In genomic region chr5:34528724-34529123, GRCm38 (mm10) we compare ENCODE assay signal across 21 mouse cellular contexts. TPM values are rescaled to one million over a fixed set of nuclear protein-coding genes. Genes with fewer than 3 reads are reported as not detected.
A peak's percentile ranks its signal among the peaks of the same experiment; 100 is the strongest.
DNase-seq lines count a peak whose midpoint lies in the region; ATAC-seq and TF ChIP-seq lines count a peak whose summit lies in the region.
"Had no signal": no experiment of that assay in that cellular context is flagged by ENCODE, and none has a peak within 500 bp of the region (broad histone marks: within the 10 kb centered on the region; RNA-seq: fewer than 3 reads in every experiment).

No protein-coding gene starts in this region.

- TF ChIP-seq CTCF in small intestine, adult 2 months (IDR thresholded peaks at IDR 0.05; ENCODE audit: extremely low read depth, insufficient read length, insufficient replicate concordance, low read depth, low read length): no peak

- 71% methylated on average over 5 of the region's 5 CpGs for WGBS in liver, embryonic 13.5 days (ENCODE audit: insufficient replicate concordance)
- WGBS in liver, embryonic 12.5 days (ENCODE audit: insufficient replicate concordance): 74% methylated on average over 5 of the region's 5 CpGs
- 28% methylated on average over 5 of the region's 5 CpGs for WGBS in small intestine, adult 2 months
- WGBS in midbrain, embryonic 11.5 days: 84% methylated on average over 5 of the region's 5 CpGs

- H3K4me3 ChIP-seq in liver, embryonic 13.5 days (replicated peaks): no peak overlapping the region
- no peak overlapping the region for H3K4me3 ChIP-seq in liver, embryonic 12.5 days
- H3K4me3 ChIP-seq in small intestine, adult 2 months (ENCODE audit: low read depth, low read length): no peak overlapping the region
- H3K4me3 ChIP-seq in midbrain, embryonic 11.5 days (ENCODE audit: low read depth, low read length): no peak overlapping the region
- H3K4me3 ChIP-seq: forebrain, embryonic 12.5 days; heart, embryonic 12.5 days; hindbrain, embryonic 13.5 days; kidney, embryonic 15.5 days had no signal

- 0 out of 2 replicates have a peak, but pooled peaks have one; percentile 11 for ATAC-seq in frontal cortex, adult (ENCODE audit: low TSS enrichment)
- ATAC-seq in liver, embryonic 13.5 days (ENCODE audit: low read depth): no peak
- no peak for ATAC-seq in liver, embryonic 12.5 days
- ATAC-seq in midbrain, embryonic 11.5 days (ENCODE audit: low FRiP score): no peak
- ATAC-seq: inflammation-experienced regulatory T-cells, adult 6 months had no signal

- TF ChIP-seq POLR2A in small intestine, adult 2 months (IDR thresholded peaks at IDR 0.05; ENCODE audit: low read depth, low read length): no peak

- H3K4me2 ChIP-seq in liver, embryonic 13.5 days: no peak overlapping the region
- H3K4me2 ChIP-seq in liver, embryonic 12.5 days: no peak overlapping the region
- no peak overlapping the region for H3K4me2 ChIP-seq in midbrain, embryonic 11.5 days
- H3K4me2 ChIP-seq: forebrain, embryonic 12.5 days; heart, embryonic 12.5 days; hindbrain, embryonic 13.5 days; kidney, embryonic 15.5 days; lung, embryonic 14.5 days had no signal

- H3K4me1 ChIP-seq in liver, embryonic 13.5 days (replicated peaks): peaks cover 73% of the 10 kb centered on the region
- peaks cover 67% of the 10 kb centered on the region for H3K4me1 ChIP-seq in liver, embryonic 12.5 days
- peaks cover 43% of the 10 kb centered on the region for H3K4me1 ChIP-seq in small intestine, adult 2 months (ENCODE audit: control insufficient read depth, insufficient read depth, insufficient read length, low read length)
- H3K4me1 ChIP-seq in midbrain, embryonic 11.5 days (ENCODE audit: control insufficient read depth, insufficient read depth, low read length): no peaks in the 10 kb centered on the region

- no peak for DNase-seq in frontal cortex, postnatal 14 days (ENCODE audit: low spot score in 2 of 2)
- no peak for DNase-seq in liver, embryonic 13.5 days
- peak; percentile 40 for DNase-seq in brain, adult 2 months (ENCODE audit: low read depth, low spot score)
- DNase-seq in midbrain, embryonic 11.5 days (ENCODE audit: low spot score, missing footprints): no peak
- DNase-seq: adrenal gland, postnatal 36 days; cerebellum, adult 8-10 months; gastrocnemius, postnatal 25 days; heart, postnatal 14 days; layer of hippocampus, postnatal 36 days; lung, embryonic 14.5 days; lung, postnatal 36 days; thymus, adult 2 months had no signal

- H3K36me3 ChIP-seq in liver, embryonic 13.5 days: no peaks in the 10 kb centered on the region
- no peaks in the 10 kb centered on the region for H3K36me3 ChIP-seq in liver, embryonic 12.5 days
- H3K36me3 ChIP-seq in small intestine, adult 2 months (ENCODE audit: control insufficient read depth, insufficient read depth, low read length): no peaks in the 10 kb centered on the region
- no peaks in the 10 kb centered on the region for H3K36me3 ChIP-seq in midbrain, embryonic 11.5 days (ENCODE audit: control insufficient read depth, insufficient read depth, low read length)
- H3K36me3 ChIP-seq: forebrain, embryonic 12.5 days; G1E; heart, embryonic 12.5 days; hindbrain, embryonic 13.5 days; kidney, embryonic 15.5 days had no signal

- H3K9ac ChIP-seq in liver, embryonic 13.5 days: no peak overlapping the region
- no peak overlapping the region for H3K9ac ChIP-seq in liver, embryonic 12.5 days
- no peak overlapping the region for H3K9ac ChIP-seq in midbrain, embryonic 11.5 days (ENCODE audit: low read length)
- H3K9ac ChIP-seq: forebrain, embryonic 12.5 days; heart, embryonic 12.5 days; hindbrain, embryonic 13.5 days; kidney, embryonic 15.5 days; lung, embryonic 14.5 days had no signal

- H3K27me3 ChIP-seq in liver, embryonic 13.5 days: peaks cover 10% of the 10 kb centered on the region; the same call in 1 of the 2 replicates
- H3K27me3 ChIP-seq in liver, embryonic 12.5 days (replicated peaks): no peaks in the 10 kb centered on the region; the same call in 1 of the 2 replicates
- no peaks in the 10 kb centered on the region for H3K27me3 ChIP-seq in small intestine, adult 2 months (ENCODE audit: control insufficient read depth, insufficient read depth, low read length)
- H3K27me3 ChIP-seq in midbrain, embryonic 11.5 days (ENCODE audit: control insufficient read depth, insufficient read depth, low read length): peaks cover 4% of the 10 kb centered on the region
- H3K27me3 ChIP-seq: heart, embryonic 12.5 days had no signal

- H3K9me3 ChIP-seq in liver, embryonic 13.5 days (replicated peaks): no peaks in the 10 kb centered on the region
- H3K9me3 ChIP-seq in liver, embryonic 12.5 days (replicated peaks): no peaks in the 10 kb centered on the region
- H3K9me3 ChIP-seq in midbrain, embryonic 11.5 days (ENCODE audit: control insufficient read depth, low read length): no peaks in the 10 kb centered on the region
- H3K9me3 ChIP-seq: forebrain, embryonic 12.5 days; G1E; heart, embryonic 12.5 days; hindbrain, embryonic 13.5 days; kidney, embryonic 15.5 days had no signal

- H3K27ac ChIP-seq in liver, embryonic 13.5 days: 0 out of 2 replicates have a peak overlapping the region, but pooled peaks have one; percentile 11
- H3K27ac ChIP-seq in liver, embryonic 12.5 days: no peak overlapping the region
- H3K27ac ChIP-seq in small intestine, adult 2 months (ENCODE audit: insufficient read depth, low read depth, low read length): peak overlapping the region; percentile 52
- H3K27ac ChIP-seq in midbrain, embryonic 11.5 days (ENCODE audit: low read depth, low read length): no peak overlapping the region
- H3K27ac ChIP-seq: forebrain, embryonic 12.5 days; hindbrain, embryonic 13.5 days; kidney, embryonic 15.5 days had no signal

RNA-seq across cellular contexts. Expression of gene Sh3bp2, which starts 3.1 kb away (rescaled TPM):
- polyA plus RNA-seq in liver, embryonic 13.5 days (2015; fragmentation: Nextera tagmentation; extraction: Ambion mirVana): 2.4 and 4.4 TPM in 2 replicates
- polyA plus RNA-seq in liver, embryonic 12.5 days (2016; fragmentation: Nextera tagmentation; extraction: Ambion mirVana): 4.0 and 5.0 TPM in 2 replicates
- 5.0 and 12.4 TPM in 2 replicates for polyA plus RNA-seq in small intestine, adult 2 months (2012; rRNA removed)
- 7.0 and 12.4 TPM in 2 replicates for polyA plus RNA-seq in midbrain, embryonic 11.5 days (2014; fragmentation: Nextera tagmentation; extraction: Ambion mirVana)

RNA-seq across cellular contexts. Expression of gene Tnip2, which starts 14.9 kb away (rescaled TPM):
- polyA plus RNA-seq in liver, embryonic 13.5 days (2015; fragmentation: Nextera tagmentation; extraction: Ambion mirVana): 5.4 and 6.6 TPM in 2 replicates
- 7.4 and 10.9 TPM in 2 replicates for polyA plus RNA-seq in liver, embryonic 12.5 days (2016; fragmentation: Nextera tagmentation; extraction: Ambion mirVana)
- 7.2 and 13.8 TPM in 2 replicates for polyA plus RNA-seq in small intestine, adult 2 months (2012; rRNA removed)
- 4.4 and 5.5 TPM in 2 replicates for polyA plus RNA-seq in midbrain, embryonic 11.5 days (2014; fragmentation: Nextera tagmentation; extraction: Ambion mirVana)

RNA-seq across cellular contexts. Expression of gene Add1, which starts 44.7 kb away (rescaled TPM):
- polyA plus RNA-seq in liver, embryonic 13.5 days (2015; fragmentation: Nextera tagmentation; extraction: Ambion mirVana): 124 and 133 TPM in 2 replicates
- polyA plus RNA-seq in liver, embryonic 12.5 days (2016; fragmentation: Nextera tagmentation; extraction: Ambion mirVana): 164 and 166 TPM in 2 replicates
- polyA plus RNA-seq in small intestine, adult 2 months (2012; rRNA removed): 42.7 and 160 TPM in 2 replicates
- 150 and 160 TPM in 2 replicates for polyA plus RNA-seq in midbrain, embryonic 11.5 days (2014; fragmentation: Nextera tagmentation; extraction: Ambion mirVana)

Comparison
In these comparisons a context has a peak if more than half of its experiments do, and no peak if none do; other contexts are left out.
1. H3K27ac ChIP-seq: peak in liver, embryonic 13.5 days (single experiment) and small intestine, adult 2 months (single experiment); none in liver, embryonic 12.5 days (single experiment) and midbrain, embryonic 11.5 days (single experiment).